Mouse (Mus musculus) lung, postnatal 0 days (tissue): ENCODE measurements around the gene Pom121l2.

Experiments
- CTCF ChIP-seq: IDR thresholded peaks from 2 replicates; pipeline ENCODE4 v1.5.1; 2016; ENCODE audit warnings: antibody characterized with exemption, mild to moderate bottlenecking
- EP300 ChIP-seq: IDR thresholded peaks from 2 replicates; pipeline ENCODE4 v1.6.1; 2016; ENCODE audit warnings: antibody characterized with exemption, mild to moderate bottlenecking, control low read depth

GRCm38 (mm10) chr13:22026058-22027031 lies 45.4 kb downstream of the Pom121l2 start:
- no peak for TF ChIP-seq CTCF
- no peak for TF ChIP-seq EP300
